Mouse (Mus musculus) Patski (cell line): ENCODE data around the gene Rhebl1. TPM values are rescaled to one million over a fixed set of nuclear protein-coding genes. Genes with fewer than 3 reads are reported as not detected.

Experiments
- ATAC-seq: fragments of 100-300 bp; one replicate; pipeline ENCODE4 v1.8.0; 2021
- CTCF ChIA-PET: fragments of 350-600 bp; sonication (Branson Sonifier 250); formaldehyde crosslinking; loops from one replicate; lab custom pipeline; 2022; ENCODE audit warnings: inconsistent platforms; lab: Charles Lee
- POLR2A ChIA-PET: fragments of 350-600 bp; sonication (Branson Sonifier 250); formaldehyde crosslinking; loops from one replicate; lab custom pipeline; 2022; ENCODE audit warnings: antibody characterized with exemption, inconsistent platforms; lab: Charles Lee
- DNase-seq: peaks from one replicate; pipeline ENCODE4 v3.0.0-alpha.2; 2011; ENCODE audit warnings: low read depth, low spot score
- H3K27me3 ChIP-seq: fragments of 371-371 bp; one replicate; pipeline ENCODE4 v1.5.1; 2021
- CTCF ChIP-seq: fragments of 100-300 bp; IDR thresholded peaks from one replicate; pipeline ENCODE4 v1.5.1; 2021
- in situ Hi-C: fragments of 300-500 bp; cut with MboI; formaldehyde crosslinking; loops from 3 replicates; pipeline ENCODE4 v1.11.1; 2018; ENCODE audit warnings: low pct_unique_long_range_greater_than_20kb, mixed read lengths
- polyA plus RNA-seq: library from polyadenylated mRNA; unstranded; gene quantifications from one replicate; pipeline ENCODE4 v1.2.3, GENCODE M21; 2021

The Rhebl1 gene
- polyA plus RNA-seq, 1 experiment from 2014 or later, result 17.0 TPM

DNA sequence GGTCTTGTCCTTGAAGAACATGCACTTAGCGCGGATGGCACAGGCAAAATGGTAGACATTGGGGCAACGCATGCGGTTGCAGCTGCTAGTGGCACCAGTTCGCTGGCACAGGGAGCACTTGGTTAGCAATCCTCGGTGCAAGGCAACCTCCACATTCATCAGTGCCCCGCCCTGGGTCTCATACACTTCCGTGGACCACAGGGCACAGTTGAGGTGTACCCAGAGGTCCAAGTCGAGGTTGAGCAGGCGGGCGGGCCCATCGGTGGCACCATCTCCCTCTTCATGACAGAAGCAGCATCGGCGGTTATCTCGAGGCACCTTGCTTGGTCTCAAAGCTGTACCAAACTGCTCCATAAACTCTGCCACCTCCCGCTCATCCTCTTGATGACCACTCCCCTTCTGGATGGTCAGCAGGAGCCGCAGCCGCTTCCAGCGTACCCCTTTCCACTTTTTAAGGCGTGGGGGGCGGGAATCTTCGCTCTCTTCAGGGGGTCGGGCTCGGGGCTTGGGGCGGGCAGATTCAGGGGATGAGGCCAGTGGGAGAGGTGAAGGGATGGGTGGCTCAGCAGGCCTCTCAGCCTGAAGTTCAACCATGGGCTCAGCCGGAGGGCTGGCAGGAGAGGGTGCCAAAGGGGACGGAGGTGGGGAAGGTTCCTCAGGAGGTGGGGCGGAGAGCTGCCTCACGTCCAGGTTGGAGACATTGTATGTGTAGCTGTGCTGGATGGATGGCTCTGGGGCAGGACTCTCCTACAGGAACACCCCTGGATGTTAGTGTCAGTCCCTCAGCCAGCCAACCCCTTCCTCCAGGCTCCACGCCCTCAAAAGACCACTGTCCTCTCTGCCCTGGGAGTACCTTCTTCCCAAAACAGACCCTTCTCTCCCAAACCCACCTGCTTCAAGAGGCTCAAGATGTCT is 54.4 kb downstream of the Rhebl1 start:
- TF ChIP-seq CTCF, result no peak
- ATAC-seq (no peak), DNase-seq (no peak)
- CTCF ChIA-PET, result interaction anchor here (1.3 kb wide), 1 partner anchor 14 kb away, joined by 3 read pairs; no protein-coding TSS in a partner anchor
- in situ Hi-C loops, result no loop called here
- POLR2A ChIA-PET, result interaction anchor here (0.7 kb wide), 1 partner anchor 8 kb away, joined by 4 read pairs; the partner anchor contains the start of gene Prkag1
- no peaks in the 10 kb centered on the region for H3K27me3 ChIP-seq

DNA sequence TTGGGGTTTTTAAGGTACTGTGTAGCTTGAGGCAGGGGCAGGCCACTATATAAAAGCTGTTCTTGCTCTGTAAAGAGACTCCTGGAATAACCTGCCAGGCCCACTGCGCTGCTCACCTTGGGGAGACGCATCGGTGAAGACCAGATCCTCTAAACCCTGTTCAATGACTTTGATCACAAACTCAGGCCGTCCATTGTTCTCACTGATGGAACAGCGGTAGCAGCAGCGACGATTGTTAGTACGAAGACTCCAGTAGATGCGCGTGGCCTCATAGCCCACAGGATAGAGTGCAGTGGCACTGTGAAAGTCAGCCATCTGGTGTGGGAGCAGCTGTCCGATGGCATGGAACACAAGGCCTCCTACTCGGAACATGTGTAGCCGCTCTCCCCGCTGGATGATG is 55.2 kb downstream of the Rhebl1 start:
- no peak for TF ChIP-seq CTCF
- ChIA-PET POLR2A (no interaction called here), CTCF (no interaction called here)
- in situ Hi-C loops, result no loop called here
- no peaks in the 10 kb centered on the region for H3K27me3 ChIP-seq
- ATAC-seq (no peak), DNase-seq (no peak)

DNA sequence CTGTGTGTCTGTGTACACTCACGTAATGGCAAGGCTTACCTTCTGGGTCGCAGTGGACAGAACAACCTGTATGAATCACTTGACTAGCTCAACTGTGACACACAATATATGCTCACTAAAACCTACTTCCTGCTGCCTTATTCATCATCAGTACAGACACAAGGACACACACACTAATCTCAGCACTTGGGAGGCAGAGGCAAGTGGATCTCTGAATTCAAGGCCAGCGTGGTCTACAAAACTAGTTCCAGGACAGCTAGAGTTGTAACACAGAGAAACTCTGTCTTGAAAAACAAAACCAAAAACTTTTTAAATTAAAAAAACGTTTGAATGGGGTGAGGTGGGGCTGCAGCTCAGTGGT is 56.6 kb downstream of the Rhebl1 start:
- ATAC-seq (no peak), DNase-seq (no peak)
- in situ Hi-C loops, result no loop called here
- H3K27me3 ChIP-seq, result no peaks in the 10 kb centered on the region
- ChIA-PET CTCF (no interaction called here), POLR2A (interaction anchor here (0.5 kb wide), 1 partner anchor 131 kb away, joined by 3 read pairs; no protein-coding TSS in a partner anchor)
- no peak for TF ChIP-seq CTCF

DNA sequence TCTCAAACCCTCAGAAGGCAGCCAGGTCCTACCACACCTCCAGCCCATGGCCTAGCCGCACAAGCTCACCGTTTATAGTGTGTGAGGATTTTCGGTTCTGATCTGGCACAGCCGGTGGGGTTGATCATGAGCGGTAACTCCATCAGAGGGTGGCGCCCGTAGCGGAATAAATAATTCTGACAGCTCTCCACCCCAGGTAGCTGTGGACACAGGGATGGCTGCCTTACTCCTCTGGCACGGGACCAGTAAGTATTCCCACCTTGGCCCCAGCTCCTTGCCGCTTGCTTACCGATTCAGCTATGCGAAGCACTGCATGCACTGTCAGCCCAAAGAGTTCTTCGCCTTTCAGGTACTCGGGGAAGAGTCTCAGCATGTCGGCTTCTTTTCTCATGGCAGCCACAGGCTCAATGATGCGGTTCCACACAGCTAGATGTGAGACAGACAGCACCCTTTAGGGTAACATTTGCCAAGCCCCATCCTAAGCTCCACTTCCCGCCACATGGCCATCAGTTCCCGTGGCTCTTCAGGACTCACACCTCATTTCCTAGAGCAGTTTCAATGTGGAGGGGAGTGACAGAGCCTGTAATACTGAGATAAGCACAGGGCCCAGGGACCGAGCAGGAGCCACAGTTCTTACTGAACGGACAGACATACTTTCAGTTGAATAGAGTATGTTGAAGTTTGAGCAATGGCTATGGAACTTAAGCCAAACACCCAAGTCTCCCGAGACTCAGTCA is 57.2 kb downstream of the Rhebl1 start:
- in situ Hi-C loops, result no loop called here
- no peaks in the 10 kb centered on the region for H3K27me3 ChIP-seq
- DNase-seq (no peak), ATAC-seq (no peak)
- ChIA-PET POLR2A (interaction anchor here (0.5 kb wide), 1 partner anchor 39 kb away, joined by 3 read pairs; no protein-coding TSS in a partner anchor), CTCF (no interaction called here)
- TF ChIP-seq CTCF, result no peak

DNA sequence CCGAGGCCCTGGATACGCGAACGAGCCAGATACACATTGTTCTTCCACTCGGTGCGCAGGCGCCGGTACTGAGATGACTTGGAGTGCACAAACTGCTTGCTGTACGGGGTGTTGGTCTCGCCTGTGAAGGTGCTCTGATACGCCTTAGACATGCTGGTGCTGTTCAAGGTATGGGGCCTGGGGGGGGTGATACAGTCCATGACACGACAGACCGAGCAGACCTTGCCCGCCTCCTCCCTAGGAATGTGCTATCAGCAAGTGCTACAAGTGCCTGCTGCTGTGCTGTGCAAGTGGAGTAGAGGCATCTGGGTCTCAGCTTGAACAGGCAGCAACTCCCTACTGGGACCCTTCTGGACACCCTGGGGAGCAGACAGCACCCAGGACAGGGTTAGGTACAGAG is 59.0 kb downstream of the Rhebl1 start:
- no peak for TF ChIP-seq CTCF
- CTCF ChIA-PET, result no interaction called here
- ATAC-seq, result no peak
- POLR2A ChIA-PET, result no interaction called here
- H3K27me3 ChIP-seq, result no peaks in the 10 kb centered on the region
- no peak for DNase-seq
- in situ Hi-C loops, result no loop called here

DNA sequence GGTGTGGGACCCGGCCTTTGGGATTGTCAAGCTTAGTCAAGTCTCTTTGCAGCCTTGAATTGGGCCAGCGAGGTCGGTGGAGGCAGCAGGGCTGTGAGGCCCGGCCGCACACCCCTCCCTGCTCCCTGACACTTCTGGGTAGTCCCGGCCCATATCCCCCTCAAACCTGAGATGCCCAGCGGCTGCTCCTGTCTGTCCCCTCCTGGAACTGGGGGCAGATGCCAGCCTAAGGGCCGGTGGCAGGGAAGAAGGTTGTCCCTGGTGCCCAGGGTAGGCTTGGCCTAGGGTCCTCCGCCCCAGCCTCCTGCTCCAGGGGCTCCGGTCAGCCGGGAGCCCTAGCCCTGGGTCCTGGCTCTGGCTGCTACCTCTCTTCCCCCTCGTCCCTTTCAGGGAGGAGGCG is 60.3 kb downstream of the Rhebl1 start:
- in situ Hi-C loops, result no loop called here
- ChIA-PET POLR2A (no interaction called here), CTCF (no interaction called here)
- TF ChIP-seq CTCF, result no peak
- H3K27me3 ChIP-seq, result no peaks in the 10 kb centered on the region
- DNase-seq (no peak), ATAC-seq (no peak)

DNA sequence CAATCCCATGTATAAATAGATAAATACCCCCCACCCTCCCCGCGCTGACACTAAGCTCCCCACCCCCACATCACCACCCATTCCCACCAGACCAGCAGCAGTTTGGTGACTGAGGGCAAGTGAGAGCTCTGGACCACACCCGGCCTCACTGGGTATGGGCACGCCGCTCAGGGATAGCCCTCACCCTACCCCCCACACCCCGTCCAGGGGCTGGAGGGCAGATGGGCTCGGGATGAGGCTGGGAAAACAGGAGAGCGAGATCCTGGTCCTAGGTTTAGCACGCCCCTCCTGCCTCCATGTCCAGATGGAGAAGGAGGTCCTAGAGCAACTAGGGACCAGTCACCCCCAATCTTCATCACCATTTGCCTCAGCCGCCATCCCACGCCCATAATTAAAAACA is 61.1 kb downstream of the Rhebl1 start:
- in situ Hi-C loops, result no loop called here

DNA sequence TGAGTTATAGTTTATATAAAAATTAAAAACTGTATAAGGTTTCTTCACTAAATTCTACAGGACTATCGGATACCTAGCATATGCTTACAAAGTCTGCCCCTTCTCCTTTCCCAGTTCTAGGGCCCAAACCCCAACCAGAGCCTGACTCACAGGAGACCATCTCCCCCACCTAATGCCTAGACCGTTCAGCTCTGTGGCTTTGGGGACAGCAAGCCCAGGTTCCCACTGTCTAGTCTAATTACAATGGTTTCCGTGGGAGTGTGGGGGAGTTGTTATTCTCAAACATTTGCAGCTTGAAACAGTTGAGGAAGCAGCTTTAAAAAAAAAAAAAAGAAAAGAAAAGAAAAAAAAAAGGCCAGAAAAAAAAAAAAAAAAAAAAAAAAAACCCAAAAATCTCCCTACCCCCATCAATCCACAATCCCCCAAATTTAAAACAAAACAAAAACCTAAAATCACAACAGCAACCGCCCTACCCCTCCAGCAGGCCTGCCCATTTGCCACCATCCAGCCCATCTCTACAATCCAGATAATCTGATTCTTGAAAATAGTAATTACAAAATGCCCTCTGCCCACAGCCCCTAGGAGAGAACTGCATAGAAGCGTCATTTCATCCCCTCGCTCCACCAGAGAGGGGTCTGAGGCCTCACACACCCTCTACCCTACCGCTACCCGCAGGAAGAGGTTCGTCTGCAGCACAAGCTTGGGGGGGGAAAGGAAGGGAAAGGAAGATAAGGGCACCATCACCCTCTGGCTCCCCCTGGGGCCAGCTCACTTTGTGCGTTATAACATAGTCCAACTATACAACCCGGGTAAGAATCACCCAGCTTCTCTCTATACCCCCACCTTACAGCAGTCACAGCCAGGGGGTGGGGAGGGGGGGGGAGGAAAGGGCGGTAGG is 61.9 kb downstream of the Rhebl1 start:
- CTCF ChIA-PET, result interaction anchor here (2.0 kb wide), 1 partner anchor 11 kb away, joined by 4 read pairs; no protein-coding TSS in a partner anchor
- H3K27me3 ChIP-seq, result no peaks in the 10 kb centered on the region
- in situ Hi-C loops, result no loop called here
- TF ChIP-seq CTCF, result no peak
- ATAC-seq (no peak), DNase-seq (no peak)
- POLR2A ChIA-PET, result interaction anchor here (1.2 kb wide), 1 partner anchor 21 kb away, joined by 4 read pairs; no protein-coding TSS in a partner anchor

More for the DNA sequence above, 61.1 kb downstream of the Rhebl1 start:
- TF ChIP-seq CTCF, result no peak
- no peak for DNase-seq
- CTCF ChIA-PET, result interaction anchor here (2.0 kb wide), 1 partner anchor 12 kb away, joined by 4 read pairs; no protein-coding TSS in a partner anchor
- POLR2A ChIA-PET, result no interaction called here
- no peaks in the 10 kb centered on the region for H3K27me3 ChIP-seq
- no peak for ATAC-seq

DNA sequence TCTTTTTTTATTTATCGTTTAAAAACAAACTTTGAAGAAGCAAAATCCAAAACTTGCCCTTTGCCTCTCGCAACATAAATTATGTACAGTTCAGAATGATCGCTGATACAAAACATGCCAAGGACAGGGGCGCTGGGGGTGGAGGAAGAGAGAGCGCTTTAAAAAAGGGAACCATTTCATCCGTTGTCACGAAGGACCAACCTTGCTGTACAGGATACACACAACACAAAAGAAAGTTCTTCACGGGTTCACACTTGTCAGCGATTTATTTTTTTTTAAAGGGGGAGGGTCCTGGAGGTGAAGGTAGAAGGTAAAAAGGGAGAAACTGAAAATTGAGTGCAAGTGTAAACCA is 62.7 kb downstream of the Rhebl1 start:
- TF ChIP-seq CTCF, result no peak
- ChIA-PET POLR2A (interaction anchor here (0.5 to 0.7 kb wide), 2 partner anchors 8 to 198 kb away, joined by 3 to 4 read pairs; partner anchors contain the start of gene Tuba1c), CTCF (interaction anchor here (0.7 to 2.0 kb wide), 2 partner anchors 10 to 13 kb away, joined by 3 to 4 read pairs; no protein-coding TSS in a partner anchor)
- no peaks in the 10 kb centered on the region for H3K27me3 ChIP-seq
- in situ Hi-C loops, result no loop called here
- DNase-seq (no peak), ATAC-seq (no peak)
